Mouse (Mus musculus): ENCODE data around the gene Srbd1. TPM values are rescaled to one million over a fixed set of nuclear protein-coding genes. Genes with fewer than 3 reads are reported as not detected.

Srbd1 gene
- polyA plus RNA-seq, 1 experiment from 2014 or later = 24.2 TPM

DNA sequence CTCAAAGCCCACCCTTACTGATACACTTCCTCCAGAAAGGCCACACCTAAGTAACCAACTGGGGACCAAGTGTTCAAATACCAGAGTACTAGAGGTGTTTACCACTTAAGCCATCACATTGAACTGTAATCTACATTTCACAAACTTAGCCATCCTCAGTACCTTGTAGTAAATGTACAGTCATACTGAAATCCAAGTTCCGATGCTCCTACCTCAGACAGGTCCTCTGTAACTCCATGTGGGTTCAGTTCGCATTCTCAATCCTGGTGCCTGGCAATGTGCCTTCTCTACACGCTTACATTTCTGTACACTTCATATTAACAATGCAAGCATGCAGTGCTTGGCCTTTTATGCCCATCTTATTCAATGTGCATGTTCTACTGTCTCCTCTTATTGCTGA lies 77.5 kb downstream of the Srbd1 start:
- ATAC-seq (ENCODE audit: insufficient number of reproducible peaks, insufficient read depth, low FRiP score, low TSS enrichment) = no peak
- H3K4me3 ChIP-seq = no peak overlapping the region
- H3K27ac ChIP-seq = no peak overlapping the region
- H3K4me2 ChIP-seq (replicated peaks) = no peak overlapping the region
- H3K27me3 ChIP-seq = no peaks in the 10 kb centered on the region
- no peaks in the 10 kb centered on the region for H3K36me3 ChIP-seq
- no peaks in the 10 kb centered on the region for H3K9me3 ChIP-seq
- 94% methylated on average over 3 of the region's 3 CpGs for WGBS
- H3K9ac ChIP-seq = no peak overlapping the region
- H3K4me1 ChIP-seq = peaks cover 4% of the 10 kb centered on the region; the same call in 1 of the 2 replicates

GRCm38 (mm10) chr17:86065833-86066232 lies 79.1 kb downstream of the Srbd1 start:
- Histone ChIP-seq H3K9me3 (no peaks in the 10 kb centered on the region), H3K27ac (no peak overlapping the region), H3K4me2 (replicated peaks) (no peak overlapping the region), H3K27me3 (no peaks in the 10 kb centered on the region), H3K36me3 (no peaks in the 10 kb centered on the region), H3K4me3 (no peak overlapping the region), H3K9ac (no peak overlapping the region), H3K4me1 (peaks cover 4% of the 10 kb centered on the region; the same call in 1 of the 2 replicates)
- 87% methylated on average over 7 of the region's 7 CpGs for WGBS
- no peak for ATAC-seq (ENCODE audit: insufficient number of reproducible peaks, insufficient read depth, low FRiP score, low TSS enrichment)

DNA sequence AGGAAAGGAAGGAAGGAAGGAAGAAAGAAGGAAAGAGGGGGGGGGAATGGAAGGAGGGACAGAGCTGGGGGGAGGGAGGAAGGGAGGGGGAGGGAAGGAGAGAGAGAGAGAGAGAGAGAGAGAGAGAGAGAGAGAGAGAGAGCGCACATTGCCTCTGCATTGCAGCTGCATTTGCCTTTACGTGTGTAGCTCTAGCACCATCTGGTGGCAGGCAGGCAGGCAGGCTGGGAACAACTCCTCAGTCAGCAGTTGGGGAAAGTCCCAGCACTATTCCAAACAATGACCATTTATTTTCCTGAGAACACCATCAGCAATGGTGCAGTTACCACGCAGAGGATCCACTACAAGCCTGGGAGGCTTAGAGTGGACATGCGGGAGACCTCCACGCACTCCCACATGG lies 81.5 kb downstream of the Srbd1 start:
- Histone ChIP-seq H3K4me3 (no peak overlapping the region), H3K9me3 (no peaks in the 10 kb centered on the region), H3K36me3 (no peaks in the 10 kb centered on the region), H3K4me1 (peaks cover 4% of the 10 kb centered on the region; the same call in 1 of the 2 replicates), H3K9ac (no peak overlapping the region), H3K27me3 (no peaks in the 10 kb centered on the region), H3K27ac (no peak overlapping the region), H3K4me2 (replicated peaks) (no peak overlapping the region)
- no peak for ATAC-seq (ENCODE audit: insufficient number of reproducible peaks, insufficient read depth, low FRiP score, low TSS enrichment)
- 8% methylated on average over 5 of the region's 5 CpGs for WGBS

DNA sequence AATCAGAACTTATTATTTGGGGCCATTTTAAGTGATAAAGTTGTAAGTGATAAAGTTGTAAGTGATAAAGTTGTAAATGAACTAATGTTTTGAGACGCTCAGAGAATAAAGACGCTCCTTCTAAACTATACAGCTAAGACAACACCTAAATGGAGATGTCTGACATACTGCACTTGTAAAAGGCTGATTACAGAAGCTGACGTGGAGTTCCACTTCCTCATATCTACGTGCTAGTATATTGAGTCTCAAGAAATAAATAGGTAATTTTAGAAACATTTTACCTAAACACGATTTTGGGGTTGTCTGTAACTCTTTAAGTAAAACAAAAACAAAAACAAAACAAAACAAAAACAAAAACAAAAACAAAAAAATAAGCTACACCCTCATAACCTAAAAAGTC lies 84.1 kb downstream of the Srbd1 start:
- Histone ChIP-seq H3K27me3 (no peaks in the 10 kb centered on the region), H3K4me1 (peaks cover 4% of the 10 kb centered on the region; the same call in 1 of the 2 replicates), H3K4me2 (replicated peaks) (no peak overlapping the region), H3K27ac (no peak overlapping the region), H3K36me3 (no peaks in the 10 kb centered on the region), H3K9ac (no peak overlapping the region), H3K9me3 (no peaks in the 10 kb centered on the region), H3K4me3 (no peak overlapping the region)
- no peak for ATAC-seq (ENCODE audit: insufficient number of reproducible peaks, insufficient read depth, low FRiP score, low TSS enrichment)
- 86% methylated on average over 5 of the region's 5 CpGs for WGBS

- Histone ChIP-seq H3K4me2 (replicated peaks) (no peak overlapping the region), H3K27me3 (no peaks in the 10 kb centered on the region), H3K36me3 (no peaks in the 10 kb centered on the region), H3K4me1 (peaks cover 29% of the 10 kb centered on the region), H3K9ac (no peak overlapping the region), H3K27ac (no peak overlapping the region), H3K9me3 (no peaks in the 10 kb centered on the region), H3K4me3 (no peak overlapping the region)
- ATAC-seq (ENCODE audit: insufficient number of reproducible peaks, insufficient read depth, low FRiP score, low TSS enrichment) = no peak
- 77% methylated on average over 13 of the region's 13 CpGs for WGBS
Measured at GRCm38 (mm10) chr17:86040221-86040984, 104.6 kb downstream of the Srbd1 start.

DNA sequence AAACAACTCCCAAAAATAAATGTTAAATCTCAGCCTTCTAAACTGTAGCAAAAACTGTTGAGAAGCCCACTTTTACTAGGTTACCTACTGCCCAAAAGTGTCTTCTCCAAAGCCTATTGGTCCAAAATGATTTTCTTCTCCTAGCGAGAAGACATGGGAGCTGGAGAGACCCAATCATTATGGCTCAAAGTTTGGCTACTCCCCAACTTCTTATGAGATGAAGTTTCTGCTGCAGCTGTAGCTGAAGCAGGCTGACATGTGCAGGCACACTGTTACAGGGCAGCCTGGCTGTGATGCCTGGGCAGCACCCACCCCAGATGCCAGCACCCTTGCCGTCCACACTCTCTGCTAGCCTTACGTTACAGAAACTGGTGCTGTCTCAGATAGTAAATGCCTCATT lies 105.2 kb downstream of the Srbd1 start:
- no peak for ATAC-seq (ENCODE audit: insufficient number of reproducible peaks, insufficient read depth, low FRiP score, low TSS enrichment)
- Histone ChIP-seq H3K27ac (no peak overlapping the region; the same call in 1 of the 2 replicates), H3K36me3 (no peaks in the 10 kb centered on the region), H3K27me3 (no peaks in the 10 kb centered on the region), H3K4me2 (replicated peaks) (no peak overlapping the region), H3K4me1 (peaks cover 34% of the 10 kb centered on the region), H3K9me3 (no peaks in the 10 kb centered on the region), H3K4me3 (no peak overlapping the region), H3K9ac (no peak overlapping the region)
- 83% methylated on average over 3 of the region's 3 CpGs for WGBS

DNA sequence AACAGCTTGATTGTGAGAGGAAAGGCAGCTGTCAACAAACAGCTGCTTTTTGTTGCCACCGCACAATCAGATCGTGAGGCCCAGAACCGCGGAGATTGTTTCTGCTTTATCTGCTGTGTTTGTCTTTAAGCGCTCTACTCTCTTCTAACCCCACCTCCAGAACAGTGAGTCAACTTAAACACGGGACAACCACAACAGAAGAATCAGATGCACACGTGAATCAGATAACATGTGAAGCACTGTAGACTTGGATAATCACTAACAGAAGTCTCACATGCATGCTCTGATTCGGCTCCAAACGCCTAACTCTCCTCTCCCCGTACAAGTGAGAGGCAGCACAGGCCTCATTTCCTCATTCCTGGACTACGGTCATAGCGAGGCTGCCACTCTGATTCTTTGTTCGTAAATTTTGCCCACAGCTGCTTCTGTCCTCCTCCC lies 106.7 kb downstream of the Srbd1 start:
- Histone ChIP-seq H3K4me2 (replicated peaks) (peak overlapping the region; percentile 27), H3K36me3 (no peaks in the 10 kb centered on the region), H3K27me3 (no peaks in the 10 kb centered on the region), H3K4me1 (peaks cover 42% of the 10 kb centered on the region), H3K9ac (no peak overlapping the region), H3K9me3 (no peaks in the 10 kb centered on the region), H3K4me3 (no peak overlapping the region), H3K27ac (peak overlapping the region; percentile 76)
- peak; percentile 49; the same call in 1 of the 2 replicates for ATAC-seq (ENCODE audit: insufficient number of reproducible peaks, insufficient read depth, low FRiP score, low TSS enrichment)
- 21% methylated on average over 13 of the region's 13 CpGs for WGBS

DNA sequence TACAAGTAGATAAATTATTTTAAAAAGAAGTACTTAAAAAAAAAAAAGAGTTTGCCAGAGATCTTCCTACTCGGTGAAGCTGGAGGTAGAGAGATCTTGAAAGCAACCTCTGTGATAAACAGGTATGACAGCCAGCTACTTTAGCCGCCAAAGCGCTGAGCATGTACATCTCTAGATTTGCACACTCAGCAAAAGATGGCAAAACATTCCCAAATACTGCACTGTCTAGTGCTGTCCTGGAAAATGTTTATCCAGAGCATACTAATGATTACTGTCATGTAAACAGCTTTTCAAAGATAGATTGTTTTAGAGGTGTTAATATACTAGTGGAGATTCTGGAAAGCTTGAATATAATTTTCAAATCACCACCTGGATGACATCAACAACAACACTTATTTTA lies 109.4 kb downstream of the Srbd1 start:
- 87% methylated on average over 3 of the region's 3 CpGs for WGBS
- Histone ChIP-seq H3K4me2 (replicated peaks) (no peak overlapping the region), H3K27me3 (no peaks in the 10 kb centered on the region), H3K4me1 (peaks cover 63% of the 10 kb centered on the region), H3K27ac (peak overlapping the region; percentile 70), H3K36me3 (no peaks in the 10 kb centered on the region), H3K4me3 (no peak overlapping the region), H3K9ac (no peak overlapping the region), H3K9me3 (no peaks in the 10 kb centered on the region)
- no peak for ATAC-seq (ENCODE audit: insufficient number of reproducible peaks, insufficient read depth, low FRiP score, low TSS enrichment)

- H3K27me3 ChIP-seq = no peaks in the 10 kb centered on the region
- H3K36me3 ChIP-seq = no peaks in the 10 kb centered on the region
- H3K9ac ChIP-seq = no peak overlapping the region
- H3K27ac ChIP-seq = peak overlapping the region; percentile 70
- no peak overlapping the region for H3K4me3 ChIP-seq
- WGBS = 54% methylated on average over 12 of the region's 12 CpGs
- H3K4me1 ChIP-seq = peaks cover 62% of the 10 kb centered on the region
- ATAC-seq (ENCODE audit: insufficient number of reproducible peaks, insufficient read depth, low FRiP score, low TSS enrichment) = no peak
- H3K9me3 ChIP-seq = no peaks in the 10 kb centered on the region
- H3K4me2 ChIP-seq (replicated peaks) = no peak overlapping the region
Measured at GRCm38 (mm10) chr17:86035146-86035545, 109.8 kb downstream of the Srbd1 start.

DNA sequence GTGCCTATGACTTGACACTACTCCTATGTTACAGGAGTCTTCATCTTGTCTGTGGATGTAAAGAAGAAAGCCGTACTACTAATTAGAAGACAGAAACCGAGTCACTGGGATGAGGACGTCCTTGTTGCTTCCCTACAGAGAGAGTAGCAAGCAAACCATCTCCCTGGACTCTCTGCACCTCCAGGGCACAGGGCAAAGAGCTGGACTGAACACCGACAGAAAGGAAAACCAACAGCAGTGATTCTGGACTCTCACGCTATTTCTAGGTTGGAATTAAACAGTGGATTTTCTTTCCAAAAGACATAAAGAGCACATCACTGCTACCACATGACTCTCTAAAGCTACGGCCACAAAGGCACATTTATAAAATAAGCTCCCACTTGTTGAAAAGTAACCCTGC lies 110.3 kb downstream of the Srbd1 start:
- 58% methylated on average over 6 of the region's 6 CpGs for whole genome bisulfite sequencing
- ATAC-seq (ENCODE audit: insufficient number of reproducible peaks, insufficient read depth, low FRiP score, low TSS enrichment) = no peak
- Histone ChIP-seq H3K27me3 (no peaks in the 10 kb centered on the region), H3K36me3 (no peaks in the 10 kb centered on the region), H3K4me2 (replicated peaks) (no peak overlapping the region), H3K4me1 (peaks cover 61% of the 10 kb centered on the region), H3K27ac (peak overlapping the region; percentile 70), H3K4me3 (no peak overlapping the region), H3K9me3 (no peaks in the 10 kb centered on the region), H3K9ac (no peak overlapping the region)

DNA sequence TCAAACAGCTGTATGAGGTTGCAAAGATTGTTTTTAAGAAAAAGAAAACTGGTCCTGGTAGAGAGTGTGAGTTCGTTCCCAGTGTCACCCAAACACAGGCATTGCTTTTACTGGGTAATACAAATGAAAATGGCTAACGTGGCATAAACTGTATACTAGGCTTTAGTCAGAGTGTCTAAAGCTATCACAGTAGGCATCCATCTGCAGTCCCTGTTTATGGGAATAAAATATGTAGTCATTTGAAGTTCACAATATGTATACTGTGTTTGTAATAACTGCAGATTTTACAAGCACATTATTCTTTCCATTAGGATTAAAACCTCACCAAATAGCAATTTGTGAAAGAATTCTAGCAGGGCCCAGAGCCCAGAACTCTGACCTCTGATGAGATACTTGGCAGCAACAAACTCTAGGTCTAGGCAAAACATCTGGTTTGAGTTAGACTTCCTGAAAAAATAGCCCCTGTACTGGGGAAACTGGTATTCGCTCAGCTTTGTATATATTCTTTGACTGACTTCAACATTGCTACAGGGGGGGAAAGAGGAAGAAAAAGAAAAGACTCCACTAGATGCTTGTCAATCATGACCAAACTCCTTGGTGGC lies 112.8 kb downstream of the Srbd1 start:
- ATAC-seq (ENCODE audit: insufficient number of reproducible peaks, insufficient read depth, low FRiP score, low TSS enrichment) = peak; percentile 65; the same call in 1 of the 2 replicates
- no peaks in the 10 kb centered on the region for H3K9me3 ChIP-seq
- H3K9ac ChIP-seq = no peak overlapping the region
- 42% methylated on average over 3 of the region's 3 CpGs for WGBS
- no peak overlapping the region for H3K4me2 ChIP-seq (replicated peaks)
- H3K4me1 ChIP-seq = peaks cover 42% of the 10 kb centered on the region
- no peaks in the 10 kb centered on the region for H3K27me3 ChIP-seq
- H3K27ac ChIP-seq = peak overlapping the region; percentile 79
- H3K36me3 ChIP-seq = no peaks in the 10 kb centered on the region
- no peak overlapping the region for H3K4me3 ChIP-seq

DNA sequence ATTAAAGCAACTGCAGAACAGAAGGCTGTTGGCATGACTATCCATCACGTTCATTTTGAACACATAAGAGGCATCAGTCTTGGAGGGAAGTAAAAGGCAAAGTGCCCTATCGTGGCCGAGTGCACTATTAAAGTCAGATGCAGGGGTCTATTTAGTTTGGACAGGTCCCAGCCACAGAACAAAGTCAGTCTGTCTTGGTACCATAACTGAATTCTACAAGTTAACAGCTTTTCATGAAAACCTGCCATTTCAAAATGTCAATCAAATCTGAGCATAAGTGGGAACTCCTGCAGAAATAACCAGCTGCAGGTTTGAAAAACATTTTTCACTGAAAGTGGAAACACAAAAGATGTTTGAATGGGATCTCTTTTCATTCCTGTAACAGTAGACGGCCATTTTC lies 115.0 kb downstream of the Srbd1 start:
- peak overlapping the region; percentile 76; the same call in 1 of the 2 replicates for H3K27ac ChIP-seq
- H3K9ac ChIP-seq = no peak overlapping the region
- H3K27me3 ChIP-seq = no peaks in the 10 kb centered on the region
- H3K36me3 ChIP-seq = no peaks in the 10 kb centered on the region
- H3K4me1 ChIP-seq = peaks cover 39% of the 10 kb centered on the region
- H3K9me3 ChIP-seq = no peaks in the 10 kb centered on the region
- WGBS = 14% methylated on average over 4 of the region's 4 CpGs
- no peak for ATAC-seq (ENCODE audit: insufficient number of reproducible peaks, insufficient read depth, low FRiP score, low TSS enrichment)
- no peak overlapping the region for H3K4me2 ChIP-seq (replicated peaks)
- H3K4me3 ChIP-seq = no peak overlapping the region

Data from embryonic facial prominence, embryonic 12.5 days (tissue).